Mouse (Mus musculus): Measurements from ENCODE around the gene Aph1a.
"Not testable (repeated sequence)": the region's sequence is repeated elsewhere in the genome, so short reads cannot be mapped to it uniquely, and the experiment has no call there.

Aph1a gene

GRCm38 (mm10) chr3:95923429-95923828 lies 29.7 kb downstream of the Aph1a start:
- not testable (repeated sequence) for DNase-seq

GRCm38 (mm10) chr3:95924185-95924584 lies 30.4 kb downstream of the Aph1a start:
- DNase-seq, result no peak

DNA sequence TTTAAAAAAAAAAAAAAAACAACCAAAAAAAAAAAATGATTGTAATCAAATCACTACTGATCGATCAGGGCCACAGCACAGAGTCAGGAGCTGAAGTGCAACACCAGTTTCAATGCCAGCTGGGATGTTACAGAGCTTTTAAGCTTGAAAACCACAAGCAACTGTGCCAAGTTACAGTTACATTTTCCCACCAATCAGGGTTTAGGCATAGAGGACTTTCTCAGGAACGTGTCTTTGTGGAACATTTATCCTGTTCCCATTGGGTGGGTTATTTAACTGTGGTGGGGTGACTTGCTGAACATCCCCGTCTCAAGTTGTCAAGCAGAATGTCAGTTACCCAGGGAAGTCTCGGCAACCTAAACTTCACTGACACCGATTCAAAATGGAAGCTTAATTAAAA lies 31.3 kb downstream of the Aph1a start:
- no peak for DNase-seq

DNA sequence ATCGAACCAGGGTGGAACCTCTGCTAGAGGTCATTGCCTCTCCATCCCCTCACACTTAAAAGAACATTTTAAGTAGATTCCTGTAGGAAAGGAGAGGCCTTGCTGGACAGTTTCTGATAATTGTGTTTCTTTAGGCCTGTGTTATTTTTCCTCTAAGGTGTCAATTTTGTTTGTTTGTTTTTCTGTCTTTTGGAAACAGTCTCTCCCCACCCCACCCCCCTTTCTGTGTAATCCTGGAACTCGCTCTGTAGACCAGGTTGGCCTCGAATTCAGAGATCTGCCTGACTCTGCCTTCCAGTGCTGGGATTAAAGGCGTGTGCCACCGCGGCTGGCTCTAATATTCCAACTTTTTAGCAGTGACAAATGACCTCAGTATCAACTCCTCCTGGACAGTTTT lies 34.5 kb downstream of the Aph1a start:
- no peak for DNase-seq

DNA sequence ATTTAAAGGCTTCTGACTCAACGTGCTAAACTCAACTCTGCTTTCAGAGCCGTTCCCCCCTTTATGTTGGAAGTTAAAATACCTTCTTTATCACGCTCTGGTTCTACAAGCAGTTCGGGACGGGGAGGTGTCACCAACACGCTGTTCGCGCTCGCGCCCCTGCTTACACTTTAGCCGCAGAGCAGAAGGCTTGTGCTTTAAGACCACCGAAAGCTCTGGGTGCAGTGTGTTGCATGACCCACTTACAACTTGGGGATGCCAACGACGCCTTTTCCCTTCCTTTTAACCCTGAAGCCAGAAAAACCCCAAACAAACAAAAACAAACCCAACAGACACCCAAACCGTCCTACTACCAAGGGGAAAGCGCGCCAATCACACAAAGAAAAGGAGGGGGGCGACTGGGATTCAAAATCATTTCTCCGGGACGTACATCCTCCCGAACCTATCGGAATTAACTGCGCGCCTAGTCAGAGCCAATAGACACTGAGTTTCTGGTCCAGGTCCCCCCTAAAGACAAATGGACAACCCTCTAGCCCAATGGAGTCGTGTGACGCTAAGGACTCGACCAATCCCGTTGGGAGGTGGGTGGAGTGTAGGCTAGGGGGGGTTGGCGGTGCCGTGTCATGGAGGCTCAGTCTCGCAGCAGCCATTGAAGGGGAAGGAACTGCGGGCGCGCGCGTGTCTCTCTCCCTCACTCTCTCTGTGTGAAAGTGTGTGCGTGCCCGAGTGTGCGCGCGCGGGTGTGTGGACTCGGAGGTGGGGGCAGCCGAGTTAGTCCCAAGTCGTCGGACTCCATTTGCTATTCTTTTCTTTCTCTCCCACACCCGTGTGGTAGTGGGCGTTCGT lies 35.1 kb downstream of the Aph1a start, which contains the start of gene Anp32e:
Anp32e (plus strand) TSS at position 589 of the 846 bp plus-strand sequence.
- peak; percentile 99 for DNase-seq

GRCm38 (mm10) chr3:95929581-95930470 lies 36.1 kb downstream of the Aph1a start:
- DNase-seq, result no peak

GRCm38 (mm10) chr3:95930471-95930789 lies 36.7 kb downstream of the Aph1a start:
- no peak for DNase-seq

GRCm38 (mm10) chr3:95931471-95931870 lies 37.7 kb downstream of the Aph1a start:
- DNase-seq, result no peak

DNA sequence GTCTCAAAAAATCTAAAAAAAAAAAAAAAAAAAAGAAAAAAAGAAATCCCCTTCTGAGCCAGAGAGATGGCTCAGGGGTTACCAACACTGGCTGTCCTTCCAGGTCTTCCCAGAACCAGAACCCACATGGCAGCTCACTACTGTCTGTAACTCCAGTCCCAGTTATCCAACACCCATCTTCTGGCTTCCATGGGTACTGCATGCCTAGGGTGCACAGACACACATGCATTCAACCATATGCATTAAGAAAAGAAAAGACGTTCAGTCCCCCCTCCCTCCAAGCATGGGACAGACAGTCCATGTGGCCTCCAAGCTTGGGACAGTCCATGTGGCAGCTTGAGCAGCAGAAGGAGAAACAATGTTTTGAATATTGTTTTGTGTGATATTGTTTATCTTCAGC lies 38.4 kb downstream of the Aph1a start:
- no peak for DNase-seq

DNA sequence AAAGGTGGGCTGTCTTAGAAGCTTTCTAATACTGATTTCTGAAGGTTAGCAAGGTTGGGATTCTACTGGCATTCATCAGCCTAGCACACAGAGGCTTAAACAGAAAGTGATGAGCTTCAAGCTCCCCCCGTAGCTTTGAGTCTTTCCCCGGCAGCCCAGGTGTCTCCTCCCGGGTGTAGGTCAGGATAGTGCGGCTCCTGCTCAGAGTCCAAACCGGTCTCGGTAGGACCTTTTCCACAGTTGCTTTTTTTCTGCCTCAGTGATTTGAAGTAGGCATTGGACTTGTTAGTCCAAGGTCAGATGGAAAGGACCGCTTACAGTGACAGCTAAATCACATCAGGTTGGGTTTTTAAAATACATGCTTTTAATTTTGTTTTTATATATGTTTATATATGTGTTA lies 38.8 kb downstream of the Aph1a start:
- no peak for DNase-seq

- DNase-seq, result no peak
Observed at GRCm38 (mm10) chr3:95933111-95933750, 39.5 kb downstream of the Aph1a start.

GRCm38 (mm10) chr3:95934448-95934847 lies 40.7 kb downstream of the Aph1a start:
- no peak for DNase-seq

- DNase-seq, result no peak
Observed at GRCm38 (mm10) chr3:95938217-95938616, 44.4 kb downstream of the Aph1a start.

- DNase-seq, result no peak
Observed at GRCm38 (mm10) chr3:95938835-95939234, 45.1 kb downstream of the Aph1a start.

GRCm38 (mm10) chr3:95942749-95943148 lies 49.0 kb downstream of the Aph1a start:
- DNase-seq, result no peak

GRCm38 (mm10) chr3:95943226-95943625 lies 49.5 kb downstream of the Aph1a start:
- DNase-seq, result no peak

DNA sequence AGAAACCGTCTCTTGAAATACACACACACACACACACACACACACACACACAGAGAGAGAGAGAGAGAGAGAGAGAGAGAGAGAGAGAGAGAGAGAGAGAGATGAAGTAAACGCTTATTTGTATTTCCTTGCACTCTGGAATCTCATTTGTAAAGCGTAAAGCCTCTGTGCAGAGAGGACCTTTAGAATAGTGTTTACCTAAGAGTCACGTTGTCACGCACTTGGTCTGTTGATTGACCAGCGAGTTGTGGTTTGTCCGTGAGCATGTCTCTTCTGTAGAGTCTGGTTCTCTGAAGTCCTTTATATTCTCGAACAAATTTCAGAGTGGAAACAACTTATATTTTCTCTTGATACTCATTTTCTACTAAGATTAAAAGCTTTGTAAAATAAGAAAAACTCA lies 51.0 kb downstream of the Aph1a start:
- no peak for DNase-seq

DNA sequence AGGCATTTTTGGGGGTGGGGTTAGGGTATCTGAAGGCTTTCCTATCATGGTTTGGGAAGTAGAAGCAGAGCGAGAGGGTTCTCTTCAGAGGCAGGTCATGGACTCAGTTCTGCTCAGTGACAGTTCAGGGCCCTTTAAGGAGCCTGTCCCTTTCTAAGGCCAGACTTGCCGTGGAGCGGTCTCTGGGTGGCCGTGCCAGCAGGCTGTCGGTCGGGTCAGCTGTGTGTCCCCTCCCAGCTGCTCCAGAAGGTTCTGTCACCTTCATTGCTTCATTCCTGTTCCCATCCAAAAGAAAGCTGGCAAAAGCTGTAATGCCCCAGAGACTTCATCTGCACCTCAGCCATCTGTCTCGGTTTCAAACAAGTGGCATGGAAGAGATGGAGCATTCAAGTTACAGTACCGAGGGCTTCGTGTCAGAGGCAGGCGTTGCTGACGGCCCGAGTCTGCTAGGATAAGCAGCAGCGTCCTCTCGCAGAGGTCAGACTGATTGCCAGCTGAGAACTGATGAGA lies 52.0 kb downstream of the Aph1a start:
- no peak for DNase-seq

Data from cerebellum, adult 9-10 months (tissue).